Mouse (Mus musculus): ENCODE results near the gene Shisal2a. TPM values are rescaled to one million over a fixed set of nuclear protein-coding genes. Genes with fewer than 3 reads are reported as not detected.
A peak's percentile ranks its signal among the peaks of the same experiment; 100 is the strongest.

Shisal2a gene
- polyA plus RNA-seq (2014; fragmentation: Nextera tagmentation; extraction: Ambion mirVana) = 6.8 and 8.6 TPM in 2 replicates

- Histone ChIP-seq H3K4me3 (ENCODE audit: low read depth, low read length) (peak within 1 kb of the TSS; percentile 45), H3K4me1 (ENCODE audit: control insufficient read depth, insufficient read depth, low read length) (peaks cover 3% of the 10 kb centered on the region), H3K27ac (replicated peaks; ENCODE audit: low read depth, low read length) (no peak within 1 kb of the TSS), H3K9ac (ENCODE audit: low read length) (peak within 1 kb of the TSS; percentile 70), H3K4me2 (ENCODE audit: low read depth, severe bottlenecking) (peak within 1 kb of the TSS; percentile 91), H3K9me3 (ENCODE audit: control insufficient read depth, low read length) (no peaks in the 10 kb centered on the region), H3K27me3 (ENCODE audit: control insufficient read depth, insufficient read depth, low read length) (no peaks in the 10 kb centered on the region), H3K36me3 (ENCODE audit: control insufficient read depth, insufficient read depth, low read length) (no peaks in the 10 kb centered on the region)
- ATAC-seq (ENCODE audit: insufficient number of reproducible peaks, low FRiP score, low TSS enrichment, low read depth) = peak; percentile 67
- DNase-seq (ENCODE audit: low spot score) = peak; percentile 58
- WGBS = 3% methylated on average over 55 of the region's 55 CpGs
Observed at GRCm38 (mm10) chr4:108383183-108383714, at the start of gene Shisal2a. Gene Shisal2a (minus strand): TSS chr4:108383349.

- Histone ChIP-seq H3K27ac (replicated peaks; ENCODE audit: low read depth, low read length) (peak overlapping the region; percentile 91), H3K27me3 (ENCODE audit: control insufficient read depth, insufficient read depth, low read length) (no peaks in the 10 kb centered on the region), H3K4me2 (ENCODE audit: low read depth, severe bottlenecking) (no peak overlapping the region; the same call in 1 of the 2 replicates), H3K9ac (ENCODE audit: low read length) (0 out of 2 replicates have a peak overlapping the region, but pooled peaks have one; percentile 17), H3K36me3 (ENCODE audit: control insufficient read depth, insufficient read depth, low read length) (no peaks in the 10 kb centered on the region), H3K9me3 (ENCODE audit: control insufficient read depth, low read length) (no peaks in the 10 kb centered on the region), H3K4me3 (ENCODE audit: low read depth, low read length) (no peak overlapping the region), H3K4me1 (ENCODE audit: control insufficient read depth, insufficient read depth, low read length) (peaks cover 44% of the 10 kb centered on the region)
- DNase-seq (ENCODE audit: low spot score) (no peak), ATAC-seq (ENCODE audit: insufficient number of reproducible peaks, low FRiP score, low TSS enrichment, low read depth) (peak; percentile 32)
- 15% methylated on average over 2 of the region's 2 CpGs for WGBS
Observed at GRCm38 (mm10) chr4:108431561-108431936, 48.4 kb upstream of the Shisal2a start.

- ATAC-seq (ENCODE audit: insufficient number of reproducible peaks, low FRiP score, low TSS enrichment, low read depth) (peak; percentile 89), DNase-seq (ENCODE audit: low spot score) (peak; percentile 90)
- peaks cover 44% of the 10 kb centered on the region for H3K4me1 ChIP-seq (ENCODE audit: control insufficient read depth, insufficient read depth, low read length)
- no peak overlapping the region; the same call in 1 of the 2 replicates for H3K4me2 ChIP-seq (ENCODE audit: low read depth, severe bottlenecking)
- H3K4me3 ChIP-seq (ENCODE audit: low read depth, low read length) = no peak overlapping the region
- H3K27me3 ChIP-seq (ENCODE audit: control insufficient read depth, insufficient read depth, low read length) = no peaks in the 10 kb centered on the region
- H3K36me3 ChIP-seq (ENCODE audit: control insufficient read depth, insufficient read depth, low read length) = no peaks in the 10 kb centered on the region
- H3K9me3 ChIP-seq (ENCODE audit: control insufficient read depth, low read length) = no peaks in the 10 kb centered on the region
- WGBS = 16% methylated on average over 4 of the region's 4 CpGs
- no peak overlapping the region for H3K9ac ChIP-seq (ENCODE audit: low read length)
- peak overlapping the region; percentile 91 for H3K27ac ChIP-seq (replicated peaks; ENCODE audit: low read depth, low read length)
Observed at GRCm38 (mm10) chr4:108430656-108431560, 47.8 kb upstream of the Shisal2a start.

- H3K27ac ChIP-seq (replicated peaks; ENCODE audit: low read depth, low read length) = no peak overlapping the region
- no peaks in the 10 kb centered on the region for H3K9me3 ChIP-seq (ENCODE audit: control insufficient read depth, low read length)
- H3K27me3 ChIP-seq (ENCODE audit: control insufficient read depth, insufficient read depth, low read length) = no peaks in the 10 kb centered on the region
- no peaks in the 10 kb centered on the region for H3K36me3 ChIP-seq (ENCODE audit: control insufficient read depth, insufficient read depth, low read length)
- 71% methylated on average over 6 of the region's 6 CpGs for WGBS
- no peak overlapping the region for H3K4me2 ChIP-seq (ENCODE audit: low read depth, severe bottlenecking)
- no peak overlapping the region for H3K4me3 ChIP-seq (ENCODE audit: low read depth, low read length)
- no peak for ATAC-seq (ENCODE audit: insufficient number of reproducible peaks, low FRiP score, low TSS enrichment, low read depth)
- peaks cover 29% of the 10 kb centered on the region for H3K4me1 ChIP-seq (ENCODE audit: control insufficient read depth, insufficient read depth, low read length)
- H3K9ac ChIP-seq (ENCODE audit: low read length) = no peak overlapping the region
- no peak for DNase-seq (ENCODE audit: low spot score)
Observed at GRCm38 (mm10) chr4:108428341-108428721, 45.2 kb upstream of the Shisal2a start.

- H3K4me2 ChIP-seq (ENCODE audit: low read depth, severe bottlenecking) = no peak overlapping the region
- no peaks in the 10 kb centered on the region for H3K36me3 ChIP-seq (ENCODE audit: control insufficient read depth, insufficient read depth, low read length)
- no peaks in the 10 kb centered on the region for H3K27me3 ChIP-seq (ENCODE audit: control insufficient read depth, insufficient read depth, low read length)
- H3K9ac ChIP-seq (ENCODE audit: low read length) = no peak overlapping the region
- peaks cover 28% of the 10 kb centered on the region for H3K4me1 ChIP-seq (ENCODE audit: control insufficient read depth, insufficient read depth, low read length)
- ATAC-seq (ENCODE audit: insufficient number of reproducible peaks, low FRiP score, low TSS enrichment, low read depth) (no peak), DNase-seq (ENCODE audit: low spot score) (no peak)
- H3K9me3 ChIP-seq (ENCODE audit: control insufficient read depth, low read length) = no peaks in the 10 kb centered on the region
- H3K4me3 ChIP-seq (ENCODE audit: low read depth, low read length) = no peak overlapping the region
- no peak overlapping the region for H3K27ac ChIP-seq (replicated peaks; ENCODE audit: low read depth, low read length)
- 63% methylated on average over 11 of the region's 11 CpGs for WGBS
Observed at GRCm38 (mm10) chr4:108427719-108428340, 44.7 kb upstream of the Shisal2a start.

GRCm38 (mm10) chr4:108424587-108424986 lies 41.4 kb upstream of the Shisal2a start:
- no peaks in the 10 kb centered on the region for H3K9me3 ChIP-seq (ENCODE audit: control insufficient read depth, low read length)
- WGBS = 79% methylated on average over 2 of the region's 2 CpGs
- no peak for ATAC-seq (ENCODE audit: insufficient number of reproducible peaks, low FRiP score, low TSS enrichment, low read depth)

DNA sequence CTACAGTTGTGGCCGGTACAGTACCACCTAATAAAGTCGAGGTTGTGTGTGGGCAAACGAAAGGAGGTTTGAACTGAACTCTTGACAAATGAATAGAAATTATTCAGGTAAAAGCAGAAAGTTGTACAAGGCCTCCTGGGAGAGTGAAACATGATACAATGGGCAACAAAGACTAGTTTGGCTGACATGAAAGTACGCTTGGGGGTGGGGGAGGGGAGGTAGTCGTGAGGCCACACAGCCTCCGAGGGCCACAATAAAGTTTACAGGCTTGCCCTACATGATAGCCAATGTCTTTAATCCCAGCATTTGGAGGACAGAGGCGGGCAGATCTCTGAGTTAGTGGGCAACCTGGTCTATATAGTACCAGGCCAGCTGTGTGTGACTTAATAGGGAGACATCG lies 24.5 kb upstream of the Shisal2a start:
- DNase-seq (ENCODE audit: low spot score) (peak; percentile 50), ATAC-seq (ENCODE audit: insufficient number of reproducible peaks, low FRiP score, low TSS enrichment, low read depth) (peak; percentile 61; the same call in 1 of the 2 replicates)
- Histone ChIP-seq H3K4me1 (ENCODE audit: control insufficient read depth, insufficient read depth, low read length) (peaks cover 13% of the 10 kb centered on the region), H3K9me3 (ENCODE audit: control insufficient read depth, low read length) (0 out of 2 replicates have a peak, but pooled peaks cover 2% of the 10 kb centered on the region), H3K9ac (ENCODE audit: low read length) (no peak overlapping the region), H3K27ac (replicated peaks; ENCODE audit: low read depth, low read length) (0 out of 2 replicates have a peak overlapping the region, but pooled peaks have one; percentile 30), H3K36me3 (ENCODE audit: control insufficient read depth, insufficient read depth, low read length) (no peaks in the 10 kb centered on the region), H3K27me3 (ENCODE audit: control insufficient read depth, insufficient read depth, low read length) (no peaks in the 10 kb centered on the region), H3K4me2 (ENCODE audit: low read depth, severe bottlenecking) (peak overlapping the region; percentile 24; the same call in 1 of the 2 replicates), H3K4me3 (ENCODE audit: low read depth, low read length) (no peak overlapping the region)
- 22% methylated on average over 8 of the region's 8 CpGs for WGBS

More at GRCm38 (mm10) chr4:108424587-108424986, 41.4 kb upstream of the Shisal2a start:
- H3K27ac ChIP-seq (replicated peaks; ENCODE audit: low read depth, low read length) = no peak overlapping the region
- H3K9ac ChIP-seq (ENCODE audit: low read length) = no peak overlapping the region
- H3K36me3 ChIP-seq (ENCODE audit: control insufficient read depth, insufficient read depth, low read length) = no peaks in the 10 kb centered on the region
- DNase-seq (ENCODE audit: low spot score) = no peak
- no peak overlapping the region for H3K4me2 ChIP-seq (ENCODE audit: low read depth, severe bottlenecking)
- H3K27me3 ChIP-seq (ENCODE audit: control insufficient read depth, insufficient read depth, low read length) = no peaks in the 10 kb centered on the region
- H3K4me3 ChIP-seq (ENCODE audit: low read depth, low read length) = no peak overlapping the region
- H3K4me1 ChIP-seq (ENCODE audit: control insufficient read depth, insufficient read depth, low read length) = peaks cover 7% of the 10 kb centered on the region; the same call in 1 of the 2 replicates

DNA sequence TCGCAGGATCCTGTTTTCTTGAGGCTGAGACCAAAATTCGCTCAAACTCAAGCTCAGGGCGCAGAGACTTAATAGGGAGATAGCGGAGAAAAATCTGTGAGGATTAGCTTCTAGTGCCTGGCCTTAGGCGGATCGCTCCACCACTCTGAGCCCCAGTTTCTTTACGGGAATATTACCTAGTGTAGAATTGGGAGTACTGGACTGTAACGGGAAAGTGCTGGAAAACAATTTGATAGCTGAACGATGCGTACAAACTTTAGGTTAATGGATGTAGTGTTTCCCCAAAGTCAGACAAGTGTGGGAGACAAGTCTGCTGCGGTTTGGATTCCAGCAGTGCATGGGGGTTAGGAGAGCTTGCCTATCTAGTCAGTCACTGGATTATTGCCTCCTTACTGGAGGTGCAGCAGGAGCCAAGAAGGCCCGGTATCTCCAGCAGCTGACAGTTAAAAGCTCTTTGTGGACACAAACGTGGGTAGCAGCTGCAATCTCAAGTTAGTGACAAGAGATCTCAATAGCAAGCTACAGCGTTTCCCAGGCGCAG lies 23.8 kb upstream of the Shisal2a start, which contains the start of gene Gpx7:
TSS of gene Gpx7 (minus strand) at position 101 of the 541 bp plus-strand sequence.
- 9% methylated on average over 15 of the region's 15 CpGs for WGBS
- ATAC-seq (ENCODE audit: insufficient number of reproducible peaks, low FRiP score, low TSS enrichment, low read depth) = peak; percentile 51; the same call in 1 of the 2 replicates
- Histone ChIP-seq H3K36me3 (ENCODE audit: control insufficient read depth, insufficient read depth, low read length) (no peaks in the 10 kb centered on the region), H3K27ac (replicated peaks; ENCODE audit: low read depth, low read length) (peak within 1 kb of the TSS; percentile 48), H3K4me2 (ENCODE audit: low read depth, severe bottlenecking) (peak within 1 kb of the TSS; percentile 47), H3K4me1 (ENCODE audit: control insufficient read depth, insufficient read depth, low read length) (peaks cover 13% of the 10 kb centered on the region), H3K9me3 (ENCODE audit: control insufficient read depth, low read length) (0 out of 2 replicates have a peak, but pooled peaks cover 2% of the 10 kb centered on the region), H3K9ac (ENCODE audit: low read length) (peak within 1 kb of the TSS; percentile 76), H3K27me3 (ENCODE audit: control insufficient read depth, insufficient read depth, low read length) (no peaks in the 10 kb centered on the region), H3K4me3 (ENCODE audit: low read depth, low read length) (peak within 1 kb of the TSS; percentile 30)
- DNase-seq (ENCODE audit: low spot score) = peak; percentile 55
